Mouse (Mus musculus) liver, embryonic 16.5 days (tissue): ENCODE results near the gene Olfr485. TPM values are rescaled to one million over a fixed set of nuclear protein-coding genes. Genes with fewer than 3 reads are reported as not detected.
"Not testable (repeated sequence)": the region's sequence is repeated elsewhere in the genome, so short reads cannot be mapped to it uniquely, and the experiment has no call there.

Experiments
- ATAC-seq: fragments of 200-750 bp; cut with Nextera tagmentation; 2 replicates; pipeline ENCODE4 v1.8.0; 2017; ENCODE audit warnings: low read depth, mild to moderate bottlenecking, moderate number of reproducible peaks, moderate library complexity
- H3K27ac ChIP-seq: fragments of 300-500 bp; sonication (generic); 2 replicates; pipeline ENCODE4 v1.5.1; 2014; ENCODE audit warnings: mild to moderate bottlenecking, low read length
- H3K27me3 ChIP-seq: fragments of 300-500 bp; sonication (generic); 2 replicates; pipeline ENCODE4 v1.6.1; 2014; ENCODE audit warnings: low read depth, low read length, mixed read lengths; ENCODE audit not compliant: control insufficient read depth, insufficient read depth
- H3K36me3 ChIP-seq: fragments of 300-500 bp; sonication (generic); 2 replicates; pipeline ENCODE4 v1.6.1; 2014; ENCODE audit warnings: mild to moderate bottlenecking; ENCODE audit not compliant: control insufficient read depth, insufficient read depth
- H3K4me1 ChIP-seq: fragments of 300-500 bp; sonication (generic); 2 replicates; pipeline ENCODE4 v1.6.1; 2014; ENCODE audit warnings: low read depth, low read length, mixed read lengths; ENCODE audit not compliant: control insufficient read depth
- H3K4me2 ChIP-seq: fragments of 300-500 bp; sonication (generic); 2 replicates; pipeline ENCODE4 v1.6.1; 2014; ENCODE audit warnings: low read depth, low read length, mixed read lengths
- H3K4me3 ChIP-seq: fragments of 300-500 bp; sonication (generic); 2 replicates; pipeline ENCODE4 v1.5.1; 2014; ENCODE audit warnings: low read depth, mild to moderate bottlenecking, low read length
- H3K9ac ChIP-seq: fragments of 300-500 bp; sonication (generic); 2 replicates; pipeline ENCODE4 v1.6.1; 2014; ENCODE audit warnings: low read depth, low read length
- H3K9me3 ChIP-seq: fragments of 300-500 bp; sonication (generic); replicated peaks from 2 replicates; pipeline ENCODE4 v1.6.1; 2016; ENCODE audit warnings: low read length; ENCODE audit not compliant: control insufficient read depth
- WGBS: fragments of 180-500 bp; shearing (Covaris S2); extraction: QIAGEN DNeasy Blood & Tissue Kit; methylation state at CpG from one replicate; pipeline ENCODE4 v1.1.7; 2014; ENCODE audit not compliant: insufficient replicate concordance; 5-methylcytosine and 5-hydroxymethylcytosine counted together
- polyA plus RNA-seq: library from polyadenylated mRNA; unstranded; fragments of >200 nt; fragmentation: Nextera tagmentation; extraction: Ambion mirVana; gene quantifications from 2 replicates; pipeline ENCODE4 v1.2.1, GENCODE M21; 2015

Olfr485 gene
- not detected in 2 replicates for polyA plus RNA-seq

- Histone ChIP-seq H3K4me1 (no peaks in the 10 kb centered on the region), H3K9ac (no peak within 1 kb of the TSS), H3K36me3 (no peaks in the 10 kb centered on the region), H3K9me3 (no peaks in the 10 kb centered on the region), H3K27me3 (no peaks in the 10 kb centered on the region), H3K4me2 (no peak within 1 kb of the TSS), H3K27ac (no peak within 1 kb of the TSS), H3K4me3 (no peak within 1 kb of the TSS)
- ATAC-seq = no peak
Measured at GRCm38 (mm10) chr7:108159771-108160170, at the start of gene Olfr485. TSS of gene Olfr485 (minus strand) at chr7:108159871.

- ATAC-seq = no peak
- no peaks in the 10 kb centered on the region for H3K4me1 ChIP-seq
- no peaks in the 10 kb centered on the region for H3K9me3 ChIP-seq
- no peak overlapping the region for H3K27ac ChIP-seq
- no peak overlapping the region for H3K9ac ChIP-seq
- no peak overlapping the region for H3K4me3 ChIP-seq
- H3K36me3 ChIP-seq = no peaks in the 10 kb centered on the region
- no peak overlapping the region for H3K4me2 ChIP-seq
- WGBS = 57% methylated on average over 6 of the region's 6 CpGs
- no peaks in the 10 kb centered on the region for H3K27me3 ChIP-seq
Measured at GRCm38 (mm10) chr7:108196938-108197337, 37.3 kb upstream of the Olfr485 start.

GRCm38 (mm10) chr7:108196337-108196736 lies 36.7 kb upstream of the Olfr485 start:
- not testable (repeated sequence) for H3K27me3 ChIP-seq, H3K4me3 ChIP-seq, H3K9ac ChIP-seq, H3K27ac ChIP-seq, H3K4me2 ChIP-seq, H3K36me3 ChIP-seq, H3K4me1 ChIP-seq, ATAC-seq, H3K9me3 ChIP-seq
- WGBS = 45% methylated on average over 3 of the region's 3 CpGs

- H3K4me1 ChIP-seq, H3K27me3 ChIP-seq, ATAC-seq, H3K27ac ChIP-seq, H3K4me3 ChIP-seq, H3K9me3 ChIP-seq, H3K9ac ChIP-seq, H3K4me2 ChIP-seq, H3K36me3 ChIP-seq: not testable (repeated sequence)
- whole genome bisulfite sequencing = 48% methylated on average over 1 of the region's 1 CpGs
Measured at GRCm38 (mm10) chr7:108192714-108193113, 33.0 kb upstream of the Olfr485 start.

GRCm38 (mm10) chr7:108191196-108191595 lies 31.5 kb upstream of the Olfr485 start:
- not testable (repeated sequence) for H3K9ac ChIP-seq, H3K36me3 ChIP-seq, H3K9me3 ChIP-seq, H3K4me1 ChIP-seq, H3K4me3 ChIP-seq, H3K27ac ChIP-seq, ATAC-seq, H3K4me2 ChIP-seq, H3K27me3 ChIP-seq
- WGBS = 56% methylated on average over 2 of the region's 2 CpGs

- H3K9me3 ChIP-seq, H3K4me3 ChIP-seq, ATAC-seq, H3K36me3 ChIP-seq, H3K9ac ChIP-seq, H3K4me1 ChIP-seq, H3K4me2 ChIP-seq, H3K27me3 ChIP-seq, H3K27ac ChIP-seq: not testable (repeated sequence)
- WGBS = 74% methylated on average over 2 of the region's 2 CpGs
Measured at GRCm38 (mm10) chr7:108185237-108185636, 25.6 kb upstream of the Olfr485 start.

GRCm38 (mm10) chr7:108184401-108184800 lies 24.7 kb upstream of the Olfr485 start:
- H3K27me3 ChIP-seq, H3K4me3 ChIP-seq, H3K4me2 ChIP-seq, H3K9me3 ChIP-seq, ATAC-seq, H3K4me1 ChIP-seq, H3K27ac ChIP-seq, H3K9ac ChIP-seq, H3K36me3 ChIP-seq: not testable (repeated sequence)
- WGBS = 66% methylated on average over 3 of the region's 3 CpGs

GRCm38 (mm10) chr7:108172642-108173041 lies 13.0 kb upstream of the Olfr485 start, which contains the start of gene Olfr486:
TSS of gene Olfr486 (minus strand) at chr7:108172742.
- H3K4me1 ChIP-seq, H3K36me3 ChIP-seq, H3K27me3 ChIP-seq, H3K9ac ChIP-seq, H3K4me3 ChIP-seq, H3K4me2 ChIP-seq, H3K27ac ChIP-seq, ATAC-seq, H3K9me3 ChIP-seq: not testable (repeated sequence)
- WGBS = 62% methylated on average over 1 of the region's 1 CpGs

GRCm38 (mm10) chr7:108127349-108127748 lies 32.3 kb downstream of the Olfr485 start, which contains the start of gene Olfr484:
TSS of gene Olfr484 (minus strand) at chr7:108127449.
- H3K9me3 ChIP-seq = no peaks in the 10 kb centered on the region

GRCm38 (mm10) chr7:108121416-108121815 lies 38.3 kb downstream of the Olfr485 start:
- Histone ChIP-seq H3K36me3 (no peaks in the 10 kb centered on the region), H3K27ac (no peak overlapping the region), H3K9ac (no peak overlapping the region), H3K27me3 (no peaks in the 10 kb centered on the region), H3K4me1 (no peaks in the 10 kb centered on the region), H3K9me3 (no peaks in the 10 kb centered on the region), H3K4me2 (no peak overlapping the region), H3K4me3 (no peak overlapping the region)
- WGBS = 33% methylated on average over 1 of the region's 1 CpGs
- no peak for ATAC-seq

More at GRCm38 (mm10) chr7:108127349-108127748, 32.3 kb downstream of the Olfr485 start, which contains the start of gene Olfr484:
- no peak for ATAC-seq
- H3K36me3 ChIP-seq = no peaks in the 10 kb centered on the region
- no peaks in the 10 kb centered on the region for H3K27me3 ChIP-seq
- H3K4me1 ChIP-seq = no peaks in the 10 kb centered on the region
- H3K4me3 ChIP-seq = no peak within 1 kb of the TSS
- no peak within 1 kb of the TSS for H3K9ac ChIP-seq
- H3K27ac ChIP-seq = no peak within 1 kb of the TSS
- H3K4me2 ChIP-seq = no peak within 1 kb of the TSS
